Mouse (Mus musculus) embryonic facial prominence, embryonic 13.5 days (tissue): ENCODE results near the gene Ahdc1. TPM values are rescaled to one million over a fixed set of nuclear protein-coding genes. Genes with fewer than 3 reads are reported as not detected.

ENCODE experiments used
- ATAC-seq: fragments of 200-750 bp; cut with Nextera tagmentation; 2 replicates; pipeline ENCODE4 v1.8.0; 2017; ENCODE audit warnings: low read depth; ENCODE audit not compliant: insufficient number of reproducible peaks, insufficient read depth, low FRiP score, low TSS enrichment
- H3K27ac ChIP-seq: fragments of 300-500 bp; sonication (generic); 2 replicates; pipeline ENCODE4 v1.5.1; 2015; ENCODE audit warnings: moderate library complexity, mild to moderate bottlenecking, inconsistent platforms
- H3K27me3 ChIP-seq: fragments of 300-500 bp; sonication (generic); 2 replicates; pipeline ENCODE4 v1.6.1; 2015; ENCODE audit warnings: mild to moderate bottlenecking, inconsistent platforms
- H3K36me3 ChIP-seq: fragments of 300-500 bp; sonication (generic); 2 replicates; pipeline ENCODE4 v1.6.1; 2015; ENCODE audit warnings: mild to moderate bottlenecking, inconsistent platforms
- H3K4me1 ChIP-seq: fragments of 300-500 bp; sonication (generic); 2 replicates; pipeline ENCODE4 v1.6.1; 2015; ENCODE audit warnings: inconsistent platforms
- H3K4me2 ChIP-seq: fragments of 300-500 bp; sonication (generic); 2 replicates; pipeline ENCODE4 v1.6.1; 2015; ENCODE audit warnings: moderate library complexity, mild to moderate bottlenecking, inconsistent platforms
- H3K4me3 ChIP-seq: fragments of 300-500 bp; sonication (generic); 2 replicates; pipeline ENCODE4 v1.5.1; 2015; ENCODE audit warnings: mild to moderate bottlenecking, inconsistent platforms
- H3K9ac ChIP-seq: fragments of 300-500 bp; sonication (generic); 2 replicates; pipeline ENCODE4 v1.6.1; 2015; ENCODE audit warnings: mild to moderate bottlenecking, inconsistent platforms
- H3K9me3 ChIP-seq: fragments of 300-500 bp; sonication (generic); 2 replicates; pipeline ENCODE4 v1.6.1; 2016; ENCODE audit warnings: inconsistent platforms
- WGBS: fragments of 180-500 bp; shearing (Covaris S2); methylation state at CpG from one replicate; pipeline ENCODE4 v1.1.7; 2015; ENCODE audit warnings: mixed read lengths; 5-methylcytosine and 5-hydroxymethylcytosine counted together
- polyA plus RNA-seq: library from polyadenylated mRNA; unstranded; fragments of >200 nt; fragmentation: Nextera tagmentation; extraction: Ambion mirVana; gene quantifications from 2 replicates; pipeline ENCODE4 v1.2.1, GENCODE M21; 2015

Ahdc1 gene
- polyA plus RNA-seq, 1 experiment from 2014 or later, result 12.8 TPM

DNA sequence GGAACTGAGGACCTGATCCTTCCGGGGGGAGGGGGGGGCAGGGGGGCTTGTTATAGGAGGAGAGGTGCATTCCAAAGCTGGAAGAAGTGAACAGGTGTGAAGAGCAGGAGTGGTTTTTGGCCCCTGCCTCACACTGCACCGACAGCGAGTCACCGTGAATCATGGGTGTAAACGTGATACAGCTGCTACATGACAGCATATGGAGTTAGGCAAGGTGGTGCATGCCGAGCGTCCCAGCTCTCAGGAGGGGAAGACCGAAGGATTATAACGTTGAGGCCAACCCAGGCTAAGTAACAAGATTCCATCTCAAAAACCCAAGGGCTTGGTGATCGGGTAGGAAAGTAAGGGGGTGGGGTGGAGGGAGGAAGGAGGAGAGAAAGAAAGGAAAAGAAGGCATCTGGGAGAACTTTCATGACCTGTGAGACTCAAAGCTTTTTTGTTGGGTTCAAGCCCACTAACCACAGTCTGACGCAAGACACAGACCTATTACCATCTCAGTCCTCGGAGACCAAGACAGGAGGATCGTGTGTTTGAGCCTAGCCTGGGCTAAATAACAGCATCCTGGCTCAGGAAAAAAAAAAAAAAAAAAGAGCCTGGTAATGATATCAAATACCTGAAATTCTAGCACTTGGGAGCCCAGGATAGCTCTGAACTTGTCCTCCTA is 101.2 kb downstream of the Ahdc1 start:
- peaks cover 57% of the 10 kb centered on the region for H3K4me1 ChIP-seq
- WGBS, result 22% methylated on average over 13 of the region's 13 CpGs
- H3K4me3 ChIP-seq, result no peak overlapping the region
- H3K27me3 ChIP-seq, result no peaks in the 10 kb centered on the region
- no peaks in the 10 kb centered on the region for H3K36me3 ChIP-seq
- no peak for ATAC-seq
- H3K4me2 ChIP-seq, result no peak overlapping the region
- H3K9ac ChIP-seq, result no peak overlapping the region
- H3K27ac ChIP-seq, result peak overlapping the region; percentile 29; the same call in 1 of the 2 replicates
- no peaks in the 10 kb centered on the region for H3K9me3 ChIP-seq

GRCm38 (mm10) chr4:133113351-133113882 is 102.4 kb downstream of the Ahdc1 start:
- no peaks in the 10 kb centered on the region for H3K27me3 ChIP-seq
- H3K4me2 ChIP-seq, result no peak overlapping the region
- WGBS, result 50% methylated on average over 6 of the region's 6 CpGs
- peak overlapping the region; percentile 12; the same call in 1 of the 2 replicates for H3K9ac ChIP-seq
- H3K4me1 ChIP-seq, result peaks cover 54% of the 10 kb centered on the region
- no peak overlapping the region for H3K4me3 ChIP-seq
- H3K9me3 ChIP-seq, result no peaks in the 10 kb centered on the region
- H3K36me3 ChIP-seq, result no peaks in the 10 kb centered on the region
- ATAC-seq, result no peak
- H3K27ac ChIP-seq, result peak overlapping the region; percentile 29; the same call in 1 of the 2 replicates

DNA sequence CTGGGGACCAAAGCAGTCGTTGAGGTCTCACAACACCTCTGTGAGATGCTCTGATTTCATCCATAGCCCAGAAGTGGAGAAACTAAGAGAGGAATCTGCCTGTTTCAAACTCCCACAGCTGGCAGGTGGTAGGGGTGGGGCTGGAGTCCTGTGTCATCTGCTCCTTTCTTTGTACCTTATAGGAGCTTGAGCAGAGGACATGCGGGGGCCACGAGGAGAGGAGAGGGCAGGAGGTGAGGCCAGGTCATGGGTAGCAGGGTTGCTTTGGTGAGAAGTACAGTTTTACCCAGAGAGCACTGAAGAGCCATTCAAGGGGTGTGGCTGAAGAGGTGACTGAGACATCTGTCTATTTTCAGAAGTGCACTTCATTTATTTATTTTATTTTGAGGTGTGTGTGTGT is 103.7 kb downstream of the Ahdc1 start:
- H3K4me3 ChIP-seq, result no peak overlapping the region
- H3K9ac ChIP-seq, result no peak overlapping the region
- no peak overlapping the region; the same call in 1 of the 2 replicates for H3K27ac ChIP-seq
- H3K4me2 ChIP-seq, result no peak overlapping the region
- no peaks in the 10 kb centered on the region for H3K36me3 ChIP-seq
- WGBS, result 81% methylated on average over 3 of the region's 3 CpGs
- H3K27me3 ChIP-seq, result no peaks in the 10 kb centered on the region
- no peaks in the 10 kb centered on the region for H3K9me3 ChIP-seq
- no peak for ATAC-seq
- peaks cover 54% of the 10 kb centered on the region for H3K4me1 ChIP-seq

- Histone ChIP-seq H3K27ac (peak overlapping the region; percentile 98), H3K4me2 (no peak overlapping the region), H3K4me1 (peaks cover 63% of the 10 kb centered on the region), H3K4me3 (no peak overlapping the region), H3K36me3 (no peaks in the 10 kb centered on the region), H3K9ac (no peak overlapping the region), H3K9me3 (no peaks in the 10 kb centered on the region), H3K27me3 (no peaks in the 10 kb centered on the region)
- no peak for ATAC-seq
- WGBS, result 73% methylated on average over 14 of the region's 14 CpGs
Observed at GRCm38 (mm10) chr4:133115721-133116429, 104.8 kb downstream of the Ahdc1 start.

DNA sequence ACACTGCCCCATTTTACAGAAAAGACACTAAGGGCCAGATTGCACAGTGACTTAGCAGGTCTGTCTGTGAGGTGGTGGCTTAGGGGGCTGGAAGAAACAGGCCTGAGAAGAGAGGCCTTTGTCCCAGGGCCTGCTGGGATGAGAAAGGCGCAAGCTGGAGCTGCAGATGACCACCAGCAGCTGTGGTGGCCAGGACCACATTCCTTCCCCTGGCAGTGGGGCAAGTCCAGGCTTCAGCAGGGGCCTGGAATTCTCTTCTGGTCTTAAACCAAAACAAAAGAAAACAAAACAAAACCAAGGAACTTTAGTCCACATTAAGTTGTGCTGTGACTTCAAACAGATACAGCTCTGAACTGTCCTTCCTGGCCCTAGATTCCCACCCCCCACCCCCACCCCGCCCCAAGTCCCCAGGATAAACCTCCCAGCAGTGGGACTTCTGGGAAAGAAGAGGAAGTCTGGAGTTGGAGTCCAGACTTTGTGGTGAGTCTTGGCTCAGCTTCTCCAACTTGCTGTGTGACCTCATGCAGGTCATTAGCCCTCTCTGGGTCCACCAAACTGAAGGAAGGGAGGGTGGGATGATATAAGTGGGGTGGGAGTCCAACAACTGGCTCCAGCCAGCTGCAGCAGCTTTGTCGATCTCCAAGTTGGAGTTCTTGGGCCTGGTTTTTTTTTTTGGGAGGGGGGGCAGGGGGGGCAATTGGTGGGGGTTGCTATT is 105.9 kb downstream of the Ahdc1 start:
- Histone ChIP-seq H3K9ac (0 out of 2 replicates have a peak overlapping the region, but pooled peaks have one; percentile 32), H3K4me3 (no peak overlapping the region), H3K27ac (peak overlapping the region; percentile 98), H3K4me2 (peak overlapping the region; percentile 45), H3K27me3 (no peaks in the 10 kb centered on the region), H3K4me1 (peaks cover 65% of the 10 kb centered on the region), H3K9me3 (no peaks in the 10 kb centered on the region), H3K36me3 (no peaks in the 10 kb centered on the region)
- WGBS, result 27% methylated on average over 3 of the region's 3 CpGs
- no peak for ATAC-seq

DNA sequence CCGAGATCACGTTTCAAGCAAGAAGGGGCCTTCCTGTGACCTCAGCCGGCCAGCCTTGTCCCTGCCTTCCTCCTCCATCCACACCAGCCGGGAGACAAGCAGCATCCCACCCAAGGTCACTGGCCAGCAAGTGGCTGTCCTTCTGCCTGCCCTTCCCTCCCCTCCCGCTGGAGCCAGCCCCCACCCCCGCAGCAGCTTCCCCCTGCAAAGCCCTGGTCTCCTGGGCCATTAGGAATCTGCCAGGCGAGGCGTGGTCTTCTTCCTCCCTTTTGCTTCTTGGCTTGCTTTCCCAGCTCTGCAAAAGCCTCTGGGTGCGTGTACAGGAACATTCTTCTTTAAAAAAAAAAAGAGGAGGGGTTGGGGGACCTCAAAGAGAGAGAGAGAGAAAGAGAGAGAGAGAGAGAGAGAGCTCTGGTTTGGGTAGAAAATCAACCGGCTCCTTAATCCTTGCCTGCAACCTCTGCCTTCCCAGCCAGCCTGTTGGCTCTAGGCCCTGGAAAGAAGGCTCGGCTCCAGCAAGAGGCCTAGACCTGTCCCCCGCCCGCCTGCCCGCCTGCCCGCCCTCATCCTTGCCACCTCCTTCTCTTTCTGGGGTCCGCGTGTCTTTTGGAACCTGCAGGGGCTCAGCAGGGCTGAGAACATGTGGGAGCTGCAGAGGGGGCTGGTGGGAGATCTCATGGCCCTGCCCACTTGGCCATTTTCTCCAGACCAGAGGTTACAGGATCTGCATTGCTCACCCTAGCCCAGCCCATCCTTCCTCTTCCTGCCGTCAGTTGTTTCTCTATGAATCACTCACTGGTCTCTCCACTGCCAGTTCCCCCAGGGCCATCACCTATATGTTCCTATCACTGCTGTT is 106.7 kb downstream of the Ahdc1 start:
- H3K4me3 ChIP-seq, result peak overlapping the region; percentile 6; the same call in 1 of the 2 replicates
- H3K4me2 ChIP-seq, result peak overlapping the region; percentile 45
- H3K4me1 ChIP-seq, result peaks cover 59% of the 10 kb centered on the region
- WGBS, result 4% methylated on average over 18 of the region's 18 CpGs
- H3K27ac ChIP-seq, result peak overlapping the region; percentile 98
- H3K27me3 ChIP-seq, result no peaks in the 10 kb centered on the region
- H3K9ac ChIP-seq, result peak overlapping the region; percentile 58
- no peaks in the 10 kb centered on the region for H3K9me3 ChIP-seq
- ATAC-seq, result peak; percentile 60; the same call in 1 of the 2 replicates
- H3K36me3 ChIP-seq, result no peaks in the 10 kb centered on the region

GRCm38 (mm10) chr4:133118775-133119375 is 107.8 kb downstream of the Ahdc1 start:
- Histone ChIP-seq H3K4me1 (peaks cover 51% of the 10 kb centered on the region), H3K36me3 (no peaks in the 10 kb centered on the region), H3K9me3 (no peaks in the 10 kb centered on the region), H3K4me2 (no peak overlapping the region), H3K27ac (peak overlapping the region; percentile 66), H3K27me3 (no peaks in the 10 kb centered on the region), H3K9ac (no peak overlapping the region), H3K4me3 (no peak overlapping the region)
- ATAC-seq, result no peak
- 77% methylated on average over 6 of the region's 6 CpGs for WGBS

DNA sequence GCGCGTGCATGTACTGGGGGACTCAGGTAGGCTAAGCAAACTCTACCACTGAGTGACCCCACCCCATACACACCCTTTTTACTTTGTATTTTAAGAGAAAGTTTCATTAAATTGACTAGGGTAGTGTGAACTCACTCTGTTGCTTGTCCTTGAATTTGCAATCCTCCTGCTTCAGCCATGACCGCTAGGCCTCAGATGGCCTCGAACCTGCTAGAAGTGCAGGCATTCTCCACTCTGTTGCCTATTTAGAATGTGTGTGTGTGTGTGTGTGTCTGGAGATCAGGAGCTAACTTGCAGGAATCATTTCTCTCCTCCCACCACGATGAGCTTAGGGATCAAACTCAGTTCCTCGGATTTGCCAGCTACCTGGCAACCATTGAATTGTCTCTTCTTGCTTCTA is 108.5 kb downstream of the Ahdc1 start:
- no peaks in the 10 kb centered on the region for H3K27me3 ChIP-seq
- peak overlapping the region; percentile 57; the same call in 1 of the 2 replicates for H3K27ac ChIP-seq

GRCm38 (mm10) chr4:133120833-133121321 is 109.8 kb downstream of the Ahdc1 start:
- Histone ChIP-seq H3K36me3 (no peaks in the 10 kb centered on the region), H3K4me3 (no peak overlapping the region), H3K9ac (peak overlapping the region; percentile 46; the same call in 1 of the 2 replicates), H3K27me3 (no peaks in the 10 kb centered on the region), H3K4me1 (peaks cover 47% of the 10 kb centered on the region), H3K4me2 (peak overlapping the region; percentile 39), H3K27ac (peak overlapping the region; percentile 69), H3K9me3 (0 out of 2 replicates have a peak, but pooled peaks cover 4% of the 10 kb centered on the region)
- WGBS, result 10% methylated on average over 10 of the region's 11 CpGs
- ATAC-seq, result no peak

More for the DNA sequence above, 108.5 kb downstream of the Ahdc1 start:
- no peak for ATAC-seq
- WGBS, result 82% methylated on average over 6 of the region's 6 CpGs
- H3K4me2 ChIP-seq, result no peak overlapping the region
- no peak overlapping the region for H3K4me3 ChIP-seq
- peaks cover 51% of the 10 kb centered on the region for H3K4me1 ChIP-seq
- 0 out of 2 replicates have a peak, but pooled peaks cover 4% of the 10 kb centered on the region for H3K9me3 ChIP-seq
- H3K36me3 ChIP-seq, result no peaks in the 10 kb centered on the region
- no peak overlapping the region for H3K9ac ChIP-seq

DNA sequence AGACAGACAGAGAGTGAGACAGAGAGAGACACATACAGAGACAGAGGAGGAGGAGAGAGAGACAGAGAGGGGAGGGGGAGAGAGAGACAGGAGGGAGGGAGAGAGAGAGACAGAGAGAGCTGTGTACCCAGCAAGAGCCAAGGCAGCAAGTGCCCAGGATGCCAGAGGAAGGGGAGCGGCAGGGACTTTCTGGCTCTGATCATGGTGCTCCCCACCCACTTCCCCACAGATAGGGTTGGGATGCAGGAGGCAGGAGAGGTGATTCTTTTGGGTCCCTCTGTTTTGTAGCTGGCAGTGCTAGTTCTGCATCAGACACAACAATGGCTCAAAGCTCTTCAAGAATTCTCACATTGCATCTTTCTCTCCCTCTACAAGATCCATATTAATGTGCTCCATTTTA is 110.4 kb downstream of the Ahdc1 start:
- H3K27ac ChIP-seq, result no peak overlapping the region
- H3K9me3 ChIP-seq, result 0 out of 2 replicates have a peak, but pooled peaks cover 4% of the 10 kb centered on the region
- H3K36me3 ChIP-seq, result no peaks in the 10 kb centered on the region
- no peak for ATAC-seq
- no peaks in the 10 kb centered on the region for H3K27me3 ChIP-seq
- 69% methylated on average over 1 of the region's 1 CpGs for WGBS
- no peak overlapping the region for H3K4me3 ChIP-seq
- H3K4me1 ChIP-seq, result peaks cover 42% of the 10 kb centered on the region
- no peak overlapping the region for H3K9ac ChIP-seq
- no peak overlapping the region for H3K4me2 ChIP-seq
